Mouse (Mus musculus): ENCODE measurements around the gene Pex1. TPM values are rescaled to one million over a fixed set of nuclear protein-coding genes. Genes with fewer than 3 reads are reported as not detected.

The Pex1 gene
- polyA plus RNA-seq (2012; fragmentation: generic; extraction: Trizol) = 4.2 TPM

DNA sequence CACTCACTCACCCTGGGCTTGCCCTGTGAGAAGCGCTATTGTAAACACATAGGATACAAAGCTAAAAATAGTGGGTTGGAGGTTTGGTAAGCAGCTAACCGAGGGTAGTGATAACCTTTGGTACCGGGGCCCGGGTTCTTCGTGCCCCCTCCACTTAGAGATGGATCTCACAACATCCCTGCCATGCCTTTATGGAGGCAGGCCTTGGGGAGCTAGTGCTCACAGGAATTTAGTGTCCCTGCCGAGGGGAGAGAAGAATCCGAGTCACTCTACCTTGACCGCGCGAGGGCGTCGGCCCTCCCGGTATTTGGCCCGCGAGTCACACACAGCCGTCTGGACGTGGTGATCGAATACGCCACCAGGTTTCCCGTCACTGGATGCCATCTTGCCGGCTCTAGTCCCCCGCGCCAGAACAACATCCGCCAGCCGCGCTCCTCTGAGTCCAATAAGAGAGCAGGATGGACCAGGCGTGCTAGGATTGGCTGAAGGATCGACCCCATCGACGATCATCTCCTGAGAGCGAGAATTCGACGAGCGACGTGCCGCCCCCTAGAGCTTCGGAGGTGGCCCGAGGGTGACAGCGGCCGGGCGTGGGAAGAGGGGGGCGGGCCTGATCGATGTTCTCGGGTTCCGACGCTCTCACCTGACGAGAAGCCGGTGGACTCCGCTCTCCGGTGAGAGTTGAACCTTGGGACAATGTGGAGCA, at the start of gene Pex1:
TSS of gene Pex1 (plus strand) at position 374 of the 706 bp plus-strand sequence.
- Histone ChIP-seq H3K27me3 (ENCODE audit: control insufficient read depth, insufficient read depth, insufficient read length) (no peaks in the 10 kb centered on the region), H3K4me3 (peak within 1 kb of the TSS; percentile 93), H3K36me3 (ENCODE audit: control insufficient read depth, insufficient read depth) (peaks cover 1% of the 10 kb centered on the region), H3K79me2 (ENCODE audit: control insufficient read depth, insufficient read depth) (peaks cover 7% of the 10 kb centered on the region), H3ac (ENCODE audit: control insufficient read depth, insufficient read length) (peak within 1 kb of the TSS; percentile 87), H3K4me2 (ENCODE audit: low read depth) (peak within 1 kb of the TSS; percentile 86)
- TF ChIP-seq SRF (IDR thresholded peaks at IDR 0.05; ENCODE audit: control insufficient read depth, insufficient read length, low read depth) (peak; percentile 81), USF1 (IDR thresholded peaks at IDR 0.05; ENCODE audit: low read depth) (no peak), POLR2A (IDR thresholded peaks at IDR 0.05; ENCODE audit: insufficient read length, low read depth) (peak; percentile 19), TCF12 (IDR thresholded peaks at IDR 0.05; ENCODE audit: insufficient read depth, poor library complexity, severe bottlenecking) (no peak), MYOG (IDR thresholded peaks at IDR 0.05; ENCODE audit: control insufficient read depth in 1 of 3, insufficient read depth in 1 of 3, insufficient read length in 2 of 3, low read depth in 2 of 3) (peak in 1 of 3 experiments; percentile 9), MYOD1 (IDR thresholded peaks at IDR 0.05; ENCODE audit: control insufficient read depth in 1 of 3, insufficient read length in 2 of 3, low read depth in 2 of 3) (no peak), CEBPB (IDR thresholded peaks at IDR 0.05; ENCODE audit: insufficient read depth, poor library complexity, severe bottlenecking) (no peak), TCF3 (IDR thresholded peaks at IDR 0.05; ENCODE audit: insufficient read length, low read depth) (no peak), MAX (IDR thresholded peaks at IDR 0.05; ENCODE audit: low read depth) (peak; percentile 62), REST (IDR thresholded peaks at IDR 0.05; ENCODE audit: insufficient read depth, insufficient read length) (no peak), POLR2AphosphoS2 (IDR thresholded peaks at IDR 0.05; ENCODE audit: insufficient read length, low read depth) (peak; percentile 55), E2F4 (IDR thresholded peaks at IDR 0.05; ENCODE audit: insufficient read depth) (peak; percentile 43)

DNA sequence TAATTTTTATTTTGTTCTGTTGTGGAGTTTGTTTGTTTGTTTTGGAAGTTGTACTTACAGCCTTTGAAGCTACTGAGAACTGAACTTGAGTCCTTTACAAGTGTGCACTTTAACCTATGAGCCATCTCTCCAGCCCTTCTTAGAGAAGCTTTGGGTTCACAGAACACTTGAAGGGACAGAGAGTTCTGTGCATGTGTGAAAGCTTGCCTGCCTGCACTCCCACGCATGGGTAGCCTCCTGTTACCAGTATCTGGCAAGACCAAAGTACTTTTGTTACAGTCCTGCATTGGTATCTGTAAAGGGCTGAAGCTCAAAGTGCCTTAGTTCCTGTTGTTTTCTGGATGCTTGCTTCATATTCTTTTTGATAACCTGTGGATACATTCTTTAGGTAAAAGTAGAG, 49.6 kb upstream of the Pex1 start:
- no peaks in the 10 kb centered on the region for H3K36me3 ChIP-seq (ENCODE audit: control insufficient read depth, insufficient read depth)
- H3K4me2 ChIP-seq (ENCODE audit: low read depth) = no peak overlapping the region
- H3K27me3 ChIP-seq (ENCODE audit: control insufficient read depth, insufficient read depth, insufficient read length) = no peaks in the 10 kb centered on the region
- TF ChIP-seq E2F4 (IDR thresholded peaks at IDR 0.05; ENCODE audit: insufficient read depth) (no peak), POLR2A (IDR thresholded peaks at IDR 0.05; ENCODE audit: insufficient read length, low read depth) (no peak), MYOD1 (IDR thresholded peaks at IDR 0.05; ENCODE audit: control insufficient read depth in 1 of 3, insufficient read length in 2 of 3, low read depth in 2 of 3) (no peak), REST (IDR thresholded peaks at IDR 0.05; ENCODE audit: insufficient read depth, insufficient read length) (no peak), USF1 (IDR thresholded peaks at IDR 0.05; ENCODE audit: low read depth) (no peak), MAX (IDR thresholded peaks at IDR 0.05; ENCODE audit: low read depth) (no peak), POLR2AphosphoS2 (IDR thresholded peaks at IDR 0.05; ENCODE audit: insufficient read length, low read depth) (no peak), SRF (IDR thresholded peaks at IDR 0.05; ENCODE audit: control insufficient read depth, insufficient read length, low read depth) (no peak), CEBPB (IDR thresholded peaks at IDR 0.05; ENCODE audit: insufficient read depth, poor library complexity, severe bottlenecking) (no peak), TCF12 (IDR thresholded peaks at IDR 0.05; ENCODE audit: insufficient read depth, poor library complexity, severe bottlenecking) (no peak), TCF3 (IDR thresholded peaks at IDR 0.05; ENCODE audit: insufficient read length, low read depth) (no peak), MYOG (IDR thresholded peaks at IDR 0.05; ENCODE audit: control insufficient read depth in 1 of 3, insufficient read depth in 1 of 3, insufficient read length in 2 of 3, low read depth in 2 of 3) (no peak)
- no peak overlapping the region for H3K4me3 ChIP-seq
- H3ac ChIP-seq (ENCODE audit: control insufficient read depth, insufficient read length) = no peak overlapping the region
- peaks cover 73% of the 10 kb centered on the region for H3K79me2 ChIP-seq (ENCODE audit: control insufficient read depth, insufficient read depth)

DNA sequence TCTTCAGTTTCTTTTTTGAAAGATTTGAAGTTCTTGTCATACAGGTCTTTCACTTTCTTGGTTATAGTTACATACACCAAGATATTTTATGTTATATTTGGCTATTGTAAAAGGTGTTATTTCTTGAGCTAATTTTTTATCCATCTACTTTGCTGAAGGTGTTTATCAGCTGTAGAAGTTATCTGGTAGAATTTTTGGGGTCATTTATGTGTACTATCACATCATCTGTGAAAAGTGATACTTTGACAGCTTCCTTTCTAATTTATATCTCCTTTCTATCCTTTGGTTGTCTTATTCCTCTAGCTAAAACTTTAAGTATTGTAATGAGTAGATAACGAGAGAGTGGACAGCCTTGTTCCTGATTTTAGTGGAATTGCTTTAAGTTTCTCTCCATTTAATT, 44.4 kb upstream of the Pex1 start:
- Histone ChIP-seq H3K4me2 (ENCODE audit: low read depth) (no peak overlapping the region), H3K79me2 (ENCODE audit: control insufficient read depth, insufficient read depth) (peaks cover 89% of the 10 kb centered on the region), H3K4me3 (no peak overlapping the region), H3K27me3 (ENCODE audit: control insufficient read depth, insufficient read depth, insufficient read length) (no peaks in the 10 kb centered on the region), H3K36me3 (ENCODE audit: control insufficient read depth, insufficient read depth) (no peaks in the 10 kb centered on the region), H3ac (ENCODE audit: control insufficient read depth, insufficient read length) (no peak overlapping the region)
- no peak for TF ChIP-seq MYOD1 (IDR thresholded peaks at IDR 0.05; ENCODE audit: control insufficient read depth in 1 of 3, insufficient read length in 2 of 3, low read depth in 2 of 3)
- TF ChIP-seq MYOG (IDR thresholded peaks at IDR 0.05; ENCODE audit: control insufficient read depth in 1 of 3, insufficient read depth in 1 of 3, insufficient read length in 2 of 3, low read depth in 2 of 3) = no peak
- TF ChIP-seq E2F4 (IDR thresholded peaks at IDR 0.05; ENCODE audit: insufficient read depth) = no peak
- TF ChIP-seq SRF (IDR thresholded peaks at IDR 0.05; ENCODE audit: control insufficient read depth, insufficient read length, low read depth) = no peak
- no peak for TF ChIP-seq TCF3 (IDR thresholded peaks at IDR 0.05; ENCODE audit: insufficient read length, low read depth)

DNA sequence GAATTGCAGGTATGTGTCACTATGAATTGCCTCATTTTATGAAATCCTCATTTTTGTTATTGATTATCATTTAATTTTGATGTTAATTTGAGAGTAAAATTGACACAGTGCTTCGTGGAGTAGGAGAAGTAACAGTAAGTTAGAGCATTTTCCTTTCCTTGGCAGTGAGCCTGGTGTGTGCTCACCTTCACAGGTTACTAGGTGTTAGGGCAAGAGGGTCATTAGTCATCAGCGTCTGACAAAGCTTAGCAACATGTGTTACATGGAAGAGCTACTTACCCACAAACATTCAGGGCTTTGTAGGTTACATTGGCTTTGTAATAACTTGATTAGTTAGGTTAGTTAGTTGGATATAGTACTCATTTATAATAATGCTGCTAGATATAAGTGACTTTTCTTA, 41.7 kb upstream of the Pex1 start:
- peaks cover 15% of the 10 kb centered on the region for H3K36me3 ChIP-seq (ENCODE audit: control insufficient read depth, insufficient read depth)
- TF ChIP-seq POLR2AphosphoS2 (IDR thresholded peaks at IDR 0.05; ENCODE audit: insufficient read length, low read depth) = no peak
- TF ChIP-seq MYOD1 (IDR thresholded peaks at IDR 0.05; ENCODE audit: control insufficient read depth in 1 of 3, insufficient read length in 2 of 3, low read depth in 2 of 3) = no peak
- no peak for TF ChIP-seq TCF12 (IDR thresholded peaks at IDR 0.05; ENCODE audit: insufficient read depth, poor library complexity, severe bottlenecking)
- no peak for TF ChIP-seq CEBPB (IDR thresholded peaks at IDR 0.05; ENCODE audit: insufficient read depth, poor library complexity, severe bottlenecking)
- no peak for TF ChIP-seq MAX (IDR thresholded peaks at IDR 0.05; ENCODE audit: low read depth)
- TF ChIP-seq TCF3 (IDR thresholded peaks at IDR 0.05; ENCODE audit: insufficient read length, low read depth) = no peak
- no peak for TF ChIP-seq REST (IDR thresholded peaks at IDR 0.05; ENCODE audit: insufficient read depth, insufficient read length)
- TF ChIP-seq SRF (IDR thresholded peaks at IDR 0.05; ENCODE audit: control insufficient read depth, insufficient read length, low read depth) = no peak
- no peak for TF ChIP-seq POLR2A (IDR thresholded peaks at IDR 0.05; ENCODE audit: insufficient read length, low read depth)
- no peak for TF ChIP-seq E2F4 (IDR thresholded peaks at IDR 0.05; ENCODE audit: insufficient read depth)
- TF ChIP-seq USF1 (IDR thresholded peaks at IDR 0.05; ENCODE audit: low read depth) = no peak
- TF ChIP-seq MYOG (IDR thresholded peaks at IDR 0.05; ENCODE audit: control insufficient read depth in 1 of 3, insufficient read depth in 1 of 3, insufficient read length in 2 of 3, low read depth in 2 of 3) = no peak
- H3K4me3 ChIP-seq = no peak overlapping the region
- H3K4me2 ChIP-seq (ENCODE audit: low read depth) = no peak overlapping the region
- peaks cover 62% of the 10 kb centered on the region for H3K79me2 ChIP-seq (ENCODE audit: control insufficient read depth, insufficient read depth)
- H3ac ChIP-seq (ENCODE audit: control insufficient read depth, insufficient read length) = no peak overlapping the region
- H3K27me3 ChIP-seq (ENCODE audit: control insufficient read depth, insufficient read depth, insufficient read length) = no peaks in the 10 kb centered on the region
